ENCODE assay signal across 18 mouse cellular contexts in genomic region chr9:85636131-85636447, GRCm38 (mm10).
"Had no signal": no experiment of that assay in that cellular context is flagged by ENCODE, and none has a peak within 500 bp of the region (broad histone marks: within the 10 kb centered on the region; RNA-seq: fewer than 3 reads in every experiment).

No protein-coding gene starts in this region.

- H3K4me1 ChIP-seq: limb, embryonic 12.5 days; limb, embryonic 15.5 days had no signal

- H3K4me2 ChIP-seq: limb, embryonic 12.5 days; limb, embryonic 15.5 days; liver, embryonic 11.5 days; lung, embryonic 14.5 days had no signal

- H3K9ac ChIP-seq: limb, embryonic 12.5 days; limb, embryonic 15.5 days; liver, embryonic 14.5 days; liver, postnatal 0 days; lung, embryonic 14.5 days had no signal

- DNase-seq: kidney, adult 18-20 months; kidney, adult 9 months; kidney, postnatal 14 days; left cerebral cortex, postnatal 4 days; liver, postnatal 0 days; lung, embryonic 14.5 days; right cerebral cortex, adult 18-20 months; right cerebral cortex, postnatal 14 days; right cerebral cortex, postnatal 4 days; thymus, postnatal 25 days had no signal

- H3K9me3 ChIP-seq: limb, embryonic 12.5 days; limb, embryonic 15.5 days had no signal

- H3K4me3 ChIP-seq: limb, embryonic 12.5 days; limb, embryonic 15.5 days had no signal

- H3K27ac ChIP-seq: limb, embryonic 12.5 days; limb, embryonic 15.5 days; liver, embryonic 14.5 days; macrophage; stomach, postnatal 0 days had no signal

- ATAC-seq: intestine, embryonic 16.5 days; liver, postnatal 0 days; lung, postnatal 0 days had no signal

- H3K36me3 ChIP-seq: limb, embryonic 12.5 days; limb, embryonic 15.5 days had no signal

- H3K27me3 ChIP-seq: limb, embryonic 12.5 days; limb, embryonic 15.5 days had no signal
